Mouse (Mus musculus) ES-Bruce4 (cell line): ENCODE data around the gene Washc1. TPM values are rescaled to one million over a fixed set of nuclear protein-coding genes. Genes with fewer than 3 reads are reported as not detected.
"Not testable (repeated sequence)": the region's sequence is repeated elsewhere in the genome, so short reads cannot be mapped to it uniquely, and the experiment has no call there.

Experiments used
- H3K27ac ChIP-seq: 2 replicates; pipeline ENCODE4 v1.5.1; 2012; ENCODE audit warnings: low read length, inconsistent platforms; ENCODE audit not compliant: insufficient read depth
- H3K27me3 ChIP-seq: 2 replicates; pipeline ENCODE4 v1.6.1; 2012; ENCODE audit warnings: mild to moderate bottlenecking, low read length, inconsistent platforms; ENCODE audit not compliant: control insufficient read depth, poor library complexity, insufficient read depth, severe bottlenecking
- H3K36me3 ChIP-seq: 2 replicates; pipeline ENCODE4 v1.6.1; 2012; ENCODE audit warnings: inconsistent platforms, mild to moderate bottlenecking, low read length, moderate library complexity; ENCODE audit not compliant: control insufficient read depth, poor library complexity, insufficient read depth, severe bottlenecking
- H3K4me1 ChIP-seq: one replicate; pipeline ENCODE4 v1.8.1; 2011; ENCODE audit warnings: low read length; ENCODE audit not compliant: control insufficient read depth, insufficient read depth
- H3K4me3 ChIP-seq: 2 replicates; pipeline ENCODE4 v1.5.1; 2011; ENCODE audit warnings: low read depth, mild to moderate bottlenecking, low read length
- H3K9ac ChIP-seq: 2 replicates; pipeline ENCODE4 v1.6.1; 2012; ENCODE audit warnings: low read depth, mild to moderate bottlenecking, inconsistent platforms; ENCODE audit not compliant: poor library complexity, severe bottlenecking
- H3K9me3 ChIP-seq: replicated peaks from 2 replicates; pipeline ENCODE4 v1.6.1; 2012; ENCODE audit warnings: mild to moderate bottlenecking, low read length, inconsistent platforms; ENCODE audit not compliant: control insufficient read depth, poor library complexity, insufficient read depth, severe bottlenecking
- CTCF ChIP-seq: IDR thresholded peaks from one replicate; pipeline ENCODE4 v1.8.1; 2011; ENCODE audit warnings: low read depth, low read length
- EP300 ChIP-seq: IDR thresholded peaks from 2 replicates; pipeline ENCODE4 v1.6.1; 2011; ENCODE audit warnings: low read depth, low read length; ENCODE audit not compliant: insufficient read depth
- POLR2A ChIP-seq: IDR thresholded peaks from one replicate; pipeline ENCODE4 v1.8.1; 2011; ENCODE audit warnings: low read length; ENCODE audit not compliant: insufficient read depth
- polyA plus RNA-seq: library from polyadenylated mRNA; stranded (reverse); fragments of >200 nt; gene quantifications from 2 replicates; pipeline ENCODE4 v1.2.4, GENCODE M21; 2011; ENCODE audit warnings: low read depth; ENCODE audit not compliant: missing spikeins, insufficient read depth, insufficient read length

The Washc1 gene
- polyA plus RNA-seq, 1 experiment, result 23.5 TPM

DNA sequence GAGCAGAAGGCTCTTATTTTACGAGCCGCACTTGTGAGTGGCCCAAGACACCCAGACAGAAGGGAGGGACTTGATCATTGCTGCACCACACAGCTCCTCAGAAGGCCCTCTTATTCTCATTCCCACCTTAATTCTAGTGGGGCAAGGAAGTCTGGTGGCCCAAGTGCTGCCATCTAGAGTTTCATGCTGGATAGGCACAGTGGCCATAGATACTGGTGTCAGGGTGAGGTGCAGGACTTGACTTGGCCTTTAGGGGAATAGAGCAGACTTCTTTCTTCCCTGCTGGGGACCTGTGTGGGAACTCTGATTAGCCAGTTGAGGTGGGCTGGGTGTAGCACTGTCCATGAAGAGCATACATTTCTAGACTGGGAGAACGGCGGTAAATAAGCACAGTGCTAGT is 19.9 kb downstream of the Washc1 start:
- no peak overlapping the region for H3K9ac ChIP-seq
- no peak for TF ChIP-seq EP300
- TF ChIP-seq CTCF, result peak; percentile 63
- H3K4me1 ChIP-seq, result no peaks in the 10 kb centered on the region
- peaks cover 52% of the 10 kb centered on the region for H3K36me3 ChIP-seq
- H3K27ac ChIP-seq, result no peak overlapping the region
- no peaks in the 10 kb centered on the region for H3K27me3 ChIP-seq
- H3K4me3 ChIP-seq, result no peak overlapping the region
- H3K9me3 ChIP-seq, result no peaks in the 10 kb centered on the region

- peaks cover 36% of the 10 kb centered on the region for H3K36me3 ChIP-seq
- not testable (repeated sequence) for H3K9me3 ChIP-seq, H3K27me3 ChIP-seq, H3K27ac ChIP-seq, H3K9ac ChIP-seq, H3K4me3 ChIP-seq, H3K4me1 ChIP-seq
Measured at GRCm38 (mm10) chr17:66152706-66153662, 41.6 kb downstream of the Washc1 start.

DNA sequence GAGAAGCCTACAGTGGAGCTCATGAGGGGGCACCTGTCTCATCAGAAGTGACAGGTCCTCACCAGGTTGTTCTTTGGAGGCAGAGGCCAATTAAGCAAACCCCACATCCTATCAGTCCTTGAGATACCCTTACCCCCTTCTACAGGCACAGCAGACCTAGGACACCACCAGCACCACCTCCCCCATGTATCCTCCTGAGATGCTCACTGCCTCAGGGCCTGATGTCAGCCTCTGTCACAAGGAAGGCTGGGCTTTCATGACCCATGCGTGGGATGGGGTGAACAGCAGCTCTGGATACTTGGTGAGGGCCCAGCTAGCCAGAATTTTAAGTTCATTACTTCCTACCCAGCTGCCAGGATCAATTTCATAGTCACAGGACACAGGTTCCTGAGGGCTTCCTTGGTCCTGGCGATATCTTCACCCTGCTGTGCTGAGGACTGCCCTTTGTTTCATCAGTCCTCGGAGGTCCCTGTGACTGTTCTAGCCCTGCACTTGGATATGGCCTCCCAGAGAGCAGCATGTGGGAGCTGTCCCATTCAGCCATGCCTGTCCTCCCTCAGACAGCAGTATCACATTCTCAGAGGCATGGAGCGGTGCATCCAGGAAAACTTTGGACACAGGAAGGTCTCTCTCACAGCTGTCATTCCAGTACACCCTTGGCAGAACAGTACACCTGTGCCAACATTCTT is 42.5 kb downstream of the Washc1 start:
- H3K9me3 ChIP-seq, H3K27ac ChIP-seq, H3K27me3 ChIP-seq, H3K9ac ChIP-seq, H3K4me3 ChIP-seq, H3K4me1 ChIP-seq: not testable (repeated sequence)
- H3K36me3 ChIP-seq, result peaks cover 30% of the 10 kb centered on the region

- H3K9me3 ChIP-seq, result no peaks in the 10 kb centered on the region
- H3K4me3 ChIP-seq, result no peak overlapping the region
- H3K27ac ChIP-seq, result no peak overlapping the region
- H3K4me1 ChIP-seq, result no peaks in the 10 kb centered on the region
- no peak overlapping the region for H3K9ac ChIP-seq
- H3K27me3 ChIP-seq, result no peaks in the 10 kb centered on the region
- H3K36me3 ChIP-seq, result peaks cover 21% of the 10 kb centered on the region
- no peak for TF ChIP-seq EP300
- TF ChIP-seq CTCF, result no peak
- TF ChIP-seq POLR2A, result no peak
Measured at GRCm38 (mm10) chr17:66154876-66155275, 43.5 kb downstream of the Washc1 start.

DNA sequence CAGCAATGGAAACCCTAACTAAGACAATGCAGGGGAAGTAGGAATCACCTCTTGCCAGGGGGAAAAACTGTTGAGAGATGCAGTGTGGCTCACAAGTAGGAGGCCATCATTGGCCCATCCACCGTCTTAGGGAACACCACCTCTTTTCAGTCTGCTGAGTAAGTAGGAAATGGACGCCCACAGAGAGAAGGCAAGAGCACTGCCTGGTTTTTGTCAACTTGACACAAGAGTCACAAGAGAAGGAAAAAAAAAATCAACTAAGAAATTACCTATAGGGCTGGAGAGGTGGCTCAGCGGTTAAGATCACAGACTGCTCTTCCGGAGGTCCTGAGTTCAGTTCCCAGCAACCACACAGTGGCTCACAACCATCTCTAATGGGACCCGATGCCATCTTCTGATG is 46.9 kb downstream of the Washc1 start:
- Histone ChIP-seq H3K9me3 (peaks cover 22% of the 10 kb centered on the region), H3K27ac (no peak overlapping the region)
- TF ChIP-seq CTCF (no peak), POLR2A (no peak), EP300 (no peak)

DNA sequence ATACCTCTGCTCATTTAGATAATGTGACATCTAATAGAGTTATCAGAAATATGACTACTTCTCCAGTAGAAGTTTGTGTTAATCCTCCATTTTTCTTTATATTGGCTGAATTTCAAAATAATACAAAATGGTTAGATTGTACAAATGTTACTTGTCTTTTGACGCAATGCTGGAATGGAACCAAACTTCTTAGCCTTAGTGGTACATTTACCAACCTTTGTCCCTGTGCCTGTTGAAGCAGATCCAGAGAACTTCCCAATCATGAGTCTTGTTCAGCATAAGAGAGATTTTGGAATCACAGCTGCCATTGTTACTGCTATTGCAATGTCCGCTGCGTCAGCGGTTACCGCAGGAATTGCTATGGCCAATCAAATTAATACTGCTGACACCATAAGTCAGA is 55.8 kb downstream of the Washc1 start:
- not testable (repeated sequence) for H3K27ac ChIP-seq, H3K27me3 ChIP-seq, H3K4me3 ChIP-seq, H3K4me1 ChIP-seq, H3K36me3 ChIP-seq, H3K9ac ChIP-seq
- H3K9me3 ChIP-seq, result peaks cover 17% of the 10 kb centered on the region

More for the DNA sequence above, 46.9 kb downstream of the Washc1 start:
- no peaks in the 10 kb centered on the region for H3K36me3 ChIP-seq
- H3K27me3 ChIP-seq, result no peaks in the 10 kb centered on the region
- no peak overlapping the region for H3K9ac ChIP-seq
- no peaks in the 10 kb centered on the region for H3K4me1 ChIP-seq
- H3K4me3 ChIP-seq, result no peak overlapping the region

Other genes starting within 250 kb of the Washc1 start
- gene Ralbp1, start 225.7 kb upstream of the Washc1 start, polyA plus RNA-seq, result 41.3 and 42.9 TPM in 2 replicates
- gene Twsg1, start 160.3 kb upstream of the Washc1 start, polyA plus RNA-seq, result 65.9 and 75.3 TPM in 2 replicates
- gene Ankrd12, start 34.5 kb upstream of the Washc1 start, polyA plus RNA-seq, result 19.5 and 21.8 TPM in 2 replicates
- 211 and 233 TPM in 2 replicates for gene Ndufv2, start 10.0 kb upstream of the Washc1 start, polyA plus RNA-seq
- 29.4 and 38.2 TPM in 2 replicates for gene Ddx11, start 12.0 kb downstream of the Washc1 start, polyA plus RNA-seq